Mouse (Mus musculus) liver, embryonic 15.5 days (tissue): ENCODE measurements around the gene Vmn1r3. TPM values are rescaled to one million over a fixed set of nuclear protein-coding genes. Genes with fewer than 3 reads are reported as not detected.
"Not testable (repeated sequence)": the region's sequence is repeated elsewhere in the genome, so short reads cannot be mapped to it uniquely, and the experiment has no call there.

Experiments
- ATAC-seq: fragments of 200-750 bp; cut with Nextera tagmentation; 2 replicates; pipeline ENCODE4 v1.8.0; 2017; ENCODE audit warnings: moderate number of reproducible peaks, mild to moderate bottlenecking, moderate library complexity; ENCODE audit not compliant: insufficient read depth
- H3K27ac ChIP-seq: fragments of 300-500 bp; sonication (generic); replicated peaks from 2 replicates; pipeline ENCODE4 v1.5.1; 2015; ENCODE audit warnings: mild to moderate bottlenecking, inconsistent platforms
- H3K27me3 ChIP-seq: fragments of 300-500 bp; sonication (generic); 2 replicates; pipeline ENCODE4 v1.6.1; 2015; ENCODE audit warnings: mild to moderate bottlenecking, inconsistent platforms
- H3K36me3 ChIP-seq: fragments of 300-500 bp; sonication (generic); replicated peaks from 2 replicates; pipeline ENCODE4 v1.6.1; 2015; ENCODE audit warnings: moderate library complexity, mild to moderate bottlenecking, inconsistent platforms
- H3K4me1 ChIP-seq: fragments of 300-500 bp; sonication (generic); replicated peaks from 2 replicates; pipeline ENCODE4 v1.6.1; 2015; ENCODE audit warnings: inconsistent platforms
- H3K4me2 ChIP-seq: fragments of 300-500 bp; sonication (generic); 2 replicates; pipeline ENCODE4 v1.6.1; 2015; ENCODE audit warnings: moderate library complexity, mild to moderate bottlenecking, inconsistent platforms
- H3K4me3 ChIP-seq: fragments of 300-500 bp; sonication (generic); replicated peaks from 2 replicates; pipeline ENCODE4 v1.5.1; 2015; ENCODE audit warnings: mild to moderate bottlenecking, inconsistent platforms
- H3K9ac ChIP-seq: fragments of 300-500 bp; sonication (generic); 2 replicates; pipeline ENCODE4 v1.6.1; 2015; ENCODE audit warnings: moderate library complexity, mild to moderate bottlenecking, inconsistent platforms
- H3K9me3 ChIP-seq: fragments of 300-500 bp; sonication (generic); replicated peaks from 2 replicates; pipeline ENCODE4 v1.6.1; 2016; ENCODE audit warnings: inconsistent platforms
- WGBS: fragments of 180-500 bp; shearing (Covaris S2); methylation state at CpG from one replicate; pipeline ENCODE4 v1.1.7; 2015; ENCODE audit warnings: mixed read lengths; ENCODE audit not compliant: insufficient replicate concordance; 5-methylcytosine and 5-hydroxymethylcytosine counted together
- polyA plus RNA-seq: library from polyadenylated mRNA; unstranded; fragments of >200 nt; fragmentation: Nextera tagmentation; extraction: Ambion mirVana; gene quantifications from 2 replicates; pipeline ENCODE4 v1.2.1, GENCODE M21; 2015

The Vmn1r3 gene
- polyA plus RNA-seq, 1 experiment from 2014 or later = not detected

DNA sequence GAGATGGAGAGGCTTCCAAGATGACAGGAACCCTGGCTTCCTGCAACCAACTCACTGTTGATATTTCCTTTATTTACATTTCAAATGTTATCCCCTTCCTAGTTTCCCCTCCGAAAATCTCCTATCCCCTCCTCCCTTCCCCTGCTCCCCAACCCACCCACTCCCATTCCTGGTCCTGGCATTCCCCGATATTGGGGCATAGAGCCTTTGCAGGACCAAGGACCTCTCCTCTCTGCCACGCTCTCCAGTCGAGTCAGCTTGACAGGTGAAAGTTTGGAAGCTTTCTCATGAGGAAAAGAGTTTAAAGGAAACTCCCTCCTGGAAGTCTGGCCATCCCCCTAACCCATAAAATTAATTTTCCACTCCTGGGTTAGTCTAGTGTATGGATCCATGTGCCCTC lies 28.2 kb upstream of the Vmn1r3 start:
- WGBS = 65% methylated on average over 4 of the region's 4 CpGs
- H3K27me3 ChIP-seq, ATAC-seq, H3K27ac ChIP-seq, H3K4me2 ChIP-seq, H3K36me3 ChIP-seq, H3K4me3 ChIP-seq, H3K9me3 ChIP-seq, H3K9ac ChIP-seq, H3K4me1 ChIP-seq: not testable (repeated sequence)

DNA sequence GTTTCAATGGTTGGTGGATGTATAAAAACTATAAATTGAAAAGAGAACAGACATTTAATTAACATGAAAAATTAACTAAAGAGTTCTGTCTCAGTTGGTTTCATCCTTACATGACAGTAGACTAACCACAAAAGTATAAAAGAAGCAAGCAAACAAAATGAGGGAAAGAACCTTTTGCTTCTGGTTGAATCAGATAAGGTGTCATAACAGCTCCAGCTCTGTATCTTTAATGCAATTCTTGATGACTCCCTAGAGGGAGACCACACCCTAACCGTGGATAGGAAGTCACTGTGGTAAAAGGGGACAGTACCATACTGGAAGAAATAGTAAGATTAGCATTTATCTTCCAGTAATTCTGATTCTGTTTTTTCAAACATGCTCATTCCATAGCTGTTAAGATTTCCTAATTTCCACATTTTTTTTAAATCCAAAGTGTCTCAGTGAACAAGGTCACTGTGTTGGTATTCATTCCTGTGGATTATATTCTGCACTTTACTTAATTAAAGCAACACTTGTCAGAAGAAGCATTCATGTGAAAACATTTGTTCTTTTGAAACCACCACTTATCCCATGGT lies 24.6 kb upstream of the Vmn1r3 start:
- not testable (repeated sequence) for H3K4me2 ChIP-seq, H3K9ac ChIP-seq, H3K27me3 ChIP-seq, H3K36me3 ChIP-seq, H3K4me3 ChIP-seq, H3K4me1 ChIP-seq, H3K9me3 ChIP-seq, H3K27ac ChIP-seq
- WGBS = 4% methylated on average over 1 of the region's 1 CpGs
- ATAC-seq = peak; percentile 77

DNA sequence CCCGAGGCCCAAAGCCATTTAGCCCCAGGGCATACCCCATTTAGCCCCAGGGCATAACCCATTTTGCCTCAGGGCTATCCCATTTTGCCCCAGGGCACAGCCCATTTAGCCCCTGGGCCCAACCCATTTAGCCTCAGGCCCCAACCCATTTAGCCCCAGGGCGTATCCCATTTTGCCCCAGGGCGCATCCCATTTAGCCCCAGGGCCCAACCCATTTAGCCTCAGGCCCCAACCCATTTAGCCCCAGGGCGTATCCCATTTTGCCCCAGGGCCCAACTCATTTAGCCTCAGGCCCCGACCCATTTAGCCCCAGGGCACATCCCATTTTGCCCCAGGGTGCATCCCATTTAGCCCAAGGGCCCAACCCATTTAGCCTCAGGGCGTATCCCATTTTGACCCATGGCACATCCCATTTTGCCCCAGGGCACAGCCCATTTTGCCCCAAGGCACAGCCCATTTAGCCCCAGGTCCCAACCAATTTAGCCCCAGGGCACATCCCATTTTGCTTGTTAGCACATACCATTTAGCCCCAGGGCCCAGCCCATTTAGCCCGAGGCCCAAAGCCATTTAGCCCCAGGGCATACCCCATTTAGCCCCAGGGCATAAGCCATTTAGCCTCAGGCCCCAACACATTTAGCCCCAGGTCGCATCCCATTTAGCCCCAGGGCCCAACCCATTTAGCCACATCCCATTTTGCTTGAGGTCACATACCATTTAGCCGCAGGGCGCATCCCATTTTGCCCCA lies 8.2 kb downstream of the Vmn1r3 start:
- 82% methylated on average over 10 of the region's 10 CpGs for WGBS
- not testable (repeated sequence) for H3K4me2 ChIP-seq, H3K4me1 ChIP-seq, H3K9me3 ChIP-seq, H3K4me3 ChIP-seq, H3K36me3 ChIP-seq, H3K27ac ChIP-seq, H3K9ac ChIP-seq, H3K27me3 ChIP-seq, ATAC-seq

DNA sequence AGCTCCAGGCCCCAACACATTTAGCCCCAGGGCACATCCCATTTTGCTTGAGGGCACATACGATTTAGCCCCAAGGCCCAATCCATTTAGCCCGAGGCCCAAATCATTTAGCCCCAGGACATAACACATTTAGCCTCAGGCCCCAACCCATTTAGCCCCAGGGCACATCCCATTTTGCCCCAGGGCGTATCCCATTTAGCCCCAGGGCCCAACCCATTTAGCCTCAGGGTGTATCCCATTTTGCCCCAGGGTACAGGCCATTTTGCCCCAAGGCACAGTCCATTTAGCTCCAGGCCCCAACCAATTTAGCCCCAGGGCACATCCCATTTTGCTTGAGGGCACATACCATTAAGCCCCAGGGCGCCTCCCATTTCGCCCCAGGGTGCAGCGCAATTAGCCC lies 9.0 kb downstream of the Vmn1r3 start:
- H3K36me3 ChIP-seq, H3K9me3 ChIP-seq, H3K4me2 ChIP-seq, H3K4me3 ChIP-seq, H3K9ac ChIP-seq, H3K4me1 ChIP-seq, H3K27ac ChIP-seq, ATAC-seq, H3K27me3 ChIP-seq: not testable (repeated sequence)
- WGBS = 76% methylated on average over 6 of the region's 6 CpGs

DNA sequence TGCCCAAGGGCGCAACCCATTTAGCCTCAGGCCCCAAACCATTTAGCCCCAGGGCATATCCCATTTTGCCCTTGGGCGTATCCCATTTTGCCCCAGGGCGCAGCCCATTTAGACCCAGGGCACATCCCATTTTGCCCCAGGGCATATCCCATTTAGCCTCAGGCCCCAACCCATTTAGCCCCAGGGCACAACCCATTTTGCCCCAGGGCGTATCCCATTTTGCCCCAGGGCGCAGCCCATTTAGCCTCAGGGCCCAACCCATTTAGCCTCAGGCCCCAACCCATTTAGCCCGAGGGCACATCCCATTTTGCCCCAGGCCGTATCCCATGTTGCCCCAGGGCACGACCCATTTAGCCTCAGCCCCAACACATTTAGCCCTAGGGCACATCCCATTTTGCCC lies 9.4 kb downstream of the Vmn1r3 start:
- 71% methylated on average over 7 of the region's 8 CpGs for WGBS
- H3K9ac ChIP-seq, ATAC-seq, H3K4me1 ChIP-seq, H3K36me3 ChIP-seq, H3K27ac ChIP-seq, H3K4me3 ChIP-seq, H3K4me2 ChIP-seq, H3K9me3 ChIP-seq, H3K27me3 ChIP-seq: not testable (repeated sequence)

DNA sequence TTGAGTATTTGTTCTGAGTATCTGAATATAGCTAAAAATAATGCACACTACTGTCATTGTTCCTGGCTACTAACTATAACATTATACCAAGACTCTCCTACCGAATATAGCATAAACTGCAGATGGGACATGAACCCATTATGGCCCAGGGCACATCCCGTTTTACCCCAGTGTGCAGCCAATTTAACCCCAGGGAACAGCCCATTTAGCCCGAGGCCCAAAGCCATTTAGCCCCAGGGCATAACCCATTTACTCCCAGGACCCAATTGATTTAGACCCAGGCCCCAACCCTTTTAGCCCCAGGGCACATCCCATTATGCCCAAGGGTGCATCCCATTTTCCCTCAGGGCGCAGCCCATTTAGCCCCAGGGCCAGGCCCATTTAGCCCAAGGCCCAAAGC lies 10.6 kb downstream of the Vmn1r3 start:
- not testable (repeated sequence) for H3K9ac ChIP-seq, H3K4me2 ChIP-seq, H3K36me3 ChIP-seq, H3K4me3 ChIP-seq, ATAC-seq, H3K27ac ChIP-seq, H3K27me3 ChIP-seq, H3K4me1 ChIP-seq, H3K9me3 ChIP-seq
- WGBS = 59% methylated on average over 4 of the region's 4 CpGs

DNA sequence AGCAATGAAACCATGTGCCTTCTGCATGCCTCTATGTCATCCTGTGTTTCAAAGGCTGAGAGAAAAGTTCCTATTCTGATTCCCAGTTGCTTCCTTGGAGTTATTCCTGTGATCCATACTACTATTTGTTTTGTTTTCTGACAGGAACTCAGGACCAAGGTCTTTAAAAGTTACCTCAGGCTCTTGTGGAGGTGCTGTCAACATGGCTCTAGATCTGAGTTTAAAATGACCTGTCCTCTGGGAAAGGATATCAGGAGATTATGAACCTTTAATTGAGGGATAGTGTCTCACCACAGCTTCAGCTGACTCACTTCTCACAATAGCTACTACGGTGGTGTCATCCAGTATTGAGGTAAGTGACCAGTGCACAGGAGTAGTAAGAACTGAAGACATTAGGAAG lies 18.1 kb downstream of the Vmn1r3 start, which contains the start of gene Vmn1r2:
Gene Vmn1r2, plus strand, starts transcription at position 301 of the 400 bp plus-strand sequence.
- not testable (repeated sequence) for ATAC-seq

DNA sequence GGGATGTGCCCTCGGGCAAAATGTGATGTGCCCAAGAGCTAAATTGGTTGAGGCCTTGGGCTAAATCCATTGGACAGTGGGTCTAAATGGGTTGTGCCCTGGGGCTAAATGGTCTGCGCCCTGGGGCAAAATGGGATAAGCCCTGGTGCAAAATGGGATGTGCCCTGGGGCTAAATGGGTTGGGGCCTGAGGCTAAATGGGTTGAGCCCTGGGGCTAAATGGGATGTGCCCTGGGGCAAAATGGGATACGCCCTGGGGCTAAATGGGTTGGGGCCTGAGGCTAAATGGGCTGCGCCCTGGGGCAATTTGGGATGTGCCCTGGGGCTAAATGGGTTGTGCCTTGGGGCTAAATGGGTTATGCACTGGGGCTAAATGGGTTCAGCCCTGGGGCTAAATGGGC lies 20.1 kb downstream of the Vmn1r3 start:
- WGBS = 64% methylated on average over 4 of the region's 4 CpGs
- Histone ChIP-seq H3K27me3 (no peaks in the 10 kb centered on the region), H3K9ac (no peak overlapping the region), H3K9me3 (no peaks in the 10 kb centered on the region), H3K4me1 (no peaks in the 10 kb centered on the region), H3K36me3 (no peaks in the 10 kb centered on the region), H3K4me3 (no peak overlapping the region), H3K4me2 (no peak overlapping the region), H3K27ac (no peak overlapping the region)
- ATAC-seq = no peak

More for the DNA sequence above, 18.1 kb downstream of the Vmn1r3 start, which contains the start of gene Vmn1r2:
- WGBS = no CpG with 5 or more reads among the region's 1 CpGs
- H3K27ac ChIP-seq, H3K9ac ChIP-seq, H3K4me2 ChIP-seq, H3K4me3 ChIP-seq, H3K4me1 ChIP-seq, H3K9me3 ChIP-seq, H3K27me3 ChIP-seq, H3K36me3 ChIP-seq: not testable (repeated sequence)

DNA sequence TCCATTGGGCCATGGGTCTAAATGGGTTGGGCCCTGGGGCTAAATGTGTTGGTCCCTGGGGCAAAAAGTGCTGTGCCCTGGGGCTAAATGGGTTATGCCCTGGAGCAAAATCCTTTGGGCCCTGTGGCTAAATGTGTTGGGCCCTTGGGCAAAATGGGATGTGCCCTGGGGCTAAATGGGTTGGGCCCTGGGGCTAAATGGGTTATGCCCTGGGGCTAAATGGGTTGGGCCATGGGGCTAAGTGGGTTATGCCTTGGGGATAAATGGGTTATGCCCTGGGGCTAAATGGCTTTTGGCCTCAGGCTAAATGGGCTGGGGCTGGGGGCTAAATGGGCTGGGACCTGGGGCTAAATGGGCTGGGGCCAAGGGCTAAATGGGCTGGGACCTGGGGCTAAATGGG lies 20.7 kb downstream of the Vmn1r3 start:
- not testable (repeated sequence) for H3K9ac ChIP-seq, H3K4me2 ChIP-seq, H3K4me1 ChIP-seq, H3K27me3 ChIP-seq, H3K27ac ChIP-seq, ATAC-seq, H3K9me3 ChIP-seq, H3K4me3 ChIP-seq, H3K36me3 ChIP-seq

DNA sequence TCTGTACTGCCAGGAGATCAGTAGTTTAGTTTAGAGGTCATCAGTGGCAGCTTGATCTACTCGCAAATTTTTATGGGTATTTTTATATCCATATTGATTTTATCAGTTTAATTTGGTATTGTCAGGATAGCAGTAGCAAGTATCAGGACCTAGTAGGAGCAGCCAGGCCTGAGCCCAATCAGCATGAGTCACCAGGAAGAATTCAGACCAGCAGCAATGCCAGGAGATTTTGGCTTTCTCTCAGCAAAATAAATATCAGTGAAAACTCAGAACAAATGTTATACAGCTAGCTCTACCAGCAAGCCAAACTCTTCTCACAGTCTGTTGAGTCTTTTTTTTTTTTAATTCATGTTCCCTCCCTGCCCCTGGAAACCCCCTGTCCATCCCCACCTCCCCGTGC lies 31.8 kb downstream of the Vmn1r3 start:
- H3K4me2 ChIP-seq, H3K9ac ChIP-seq, H3K9me3 ChIP-seq, H3K27me3 ChIP-seq, H3K36me3 ChIP-seq, H3K4me3 ChIP-seq, ATAC-seq, H3K27ac ChIP-seq, H3K4me1 ChIP-seq: not testable (repeated sequence)
- 48% methylated on average over 2 of the region's 2 CpGs for whole genome bisulfite sequencing

DNA sequence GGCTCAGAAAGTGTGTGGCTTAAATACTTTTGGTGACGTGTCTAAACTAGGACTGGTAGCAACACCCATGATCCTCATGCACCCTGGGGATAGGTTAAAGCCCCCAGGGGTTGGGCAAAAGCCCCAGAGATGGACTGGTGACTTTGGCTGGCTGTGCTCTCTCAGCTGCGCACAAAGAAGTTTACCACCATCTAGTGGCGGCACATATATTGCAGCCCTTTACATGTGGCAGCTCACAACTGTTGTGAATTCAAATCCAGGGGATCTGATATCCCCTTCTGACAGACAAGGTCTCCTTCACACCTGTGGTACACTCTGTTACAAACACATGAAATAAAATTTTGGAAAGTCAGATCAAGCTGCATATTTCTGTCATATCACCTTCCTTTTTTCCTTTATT lies 37.2 kb downstream of the Vmn1r3 start:
- H3K4me1 ChIP-seq, H3K36me3 ChIP-seq, H3K9ac ChIP-seq, ATAC-seq, H3K4me2 ChIP-seq, H3K9me3 ChIP-seq, H3K27ac ChIP-seq, H3K4me3 ChIP-seq, H3K27me3 ChIP-seq: not testable (repeated sequence)
- whole genome bisulfite sequencing = 0% methylated on average over 1 of the region's 3 CpGs
